ENCODE assay signal across 24 mouse cellular contexts in the genomic region with DNA sequence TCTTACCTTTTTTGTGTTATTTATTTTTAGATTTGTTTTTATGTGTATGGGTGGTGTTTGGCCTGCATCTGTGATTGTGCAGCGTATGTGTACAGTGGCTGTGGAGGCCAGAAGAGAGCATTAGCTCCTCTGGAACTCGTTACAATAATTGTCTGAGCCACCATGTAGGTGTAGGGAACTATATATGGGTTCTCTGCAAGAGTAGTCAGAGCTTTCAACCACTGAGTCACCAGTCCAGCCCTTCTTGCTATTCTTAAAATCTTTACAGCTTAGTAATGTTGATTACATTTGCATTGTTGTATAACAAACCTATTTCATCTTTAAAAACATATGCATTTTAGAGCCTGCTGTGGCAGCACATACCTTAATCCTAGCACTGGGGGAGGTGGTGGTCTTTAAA. TPM values are rescaled to one million over a fixed set of nuclear protein-coding genes. Genes with fewer than 3 reads are reported as not detected.
DNase-seq lines count a peak whose midpoint lies in the region; TF ChIP-seq lines count a peak whose summit lies in the region.
"Had no signal": no experiment of that assay in that cellular context is flagged by ENCODE, and none has a peak within 500 bp of the region (broad histone marks: within the 10 kb centered on the region; RNA-seq: fewer than 3 reads in every experiment).

No protein-coding gene starts in this region.

- TF ChIP-seq POLR2A in embryonic fibroblast, embryonic 13.5 days (IDR thresholded peaks at IDR 0.05; ENCODE audit: low read depth, low read length): no peak

- peaks cover 20% of the 10 kb centered on the region for H3K4me1 ChIP-seq in embryonic fibroblast, embryonic 13.5 days (ENCODE audit: control insufficient read depth, insufficient read depth, low read length)
- H3K4me1 ChIP-seq: forebrain, embryonic 15.5 days; hindbrain, embryonic 12.5 days; hindbrain, embryonic 15.5 days had no signal

- TF ChIP-seq CTCF in embryonic fibroblast, embryonic 13.5 days (IDR thresholded peaks at IDR 0.05; ENCODE audit: borderline replicate concordance, insufficient read depth, low read length): no peak

- DNase-seq in left cerebral cortex, adult 11 months (ENCODE audit: low spot score): peak; percentile 27
- no peak for DNase-seq in left cerebral cortex, postnatal 36 days (ENCODE audit: low spot score in 2 of 2)
- peak; percentile 39 for DNase-seq in right cerebral cortex, adult 18-20 months
- no peak for DNase-seq in right cerebral cortex, postnatal 14 days
- DNase-seq in natural killer cell, adult 2 months (ENCODE audit: low spot score in 2 of 2): no peak
- DNase-seq in cerebellum, postnatal 4 days (ENCODE audit: low spot score in 2 of 2): no peak
- DNase-seq: adrenal gland, adult 2 months; adrenal gland, postnatal 14 days; B cell, adult 2 months; cerebellum, adult 11-12 months; cerebellum, adult 8-10 months; cerebellum, postnatal 10 days; cerebellum, postnatal 36 days; gastrocnemius, adult 2 months; gastrocnemius, postnatal 14 days; heart, adult 11 months had no signal

- no peak overlapping the region for H3K4me3 ChIP-seq in embryonic fibroblast, embryonic 13.5 days (ENCODE audit: insufficient read depth, low read length)
- H3K4me3 ChIP-seq: embryonic facial prominence, embryonic 12.5 days; embryonic facial prominence, embryonic 15.5 days; erythroblast, embryonic 14.5 days; forebrain, embryonic 12.5 days; forebrain, embryonic 15.5 days; gastrocnemius, adult 2 months; hindbrain, embryonic 12.5 days; hindbrain, embryonic 15.5 days had no signal

- peak overlapping the region; percentile 18; the same call in 1 of the 2 replicates for H3K27ac ChIP-seq in embryonic fibroblast, embryonic 13.5 days (ENCODE audit: insufficient read depth, low read length)
- H3K27ac ChIP-seq: embryonic facial prominence, embryonic 12.5 days; embryonic facial prominence, embryonic 15.5 days; forebrain, embryonic 12.5 days; forebrain, embryonic 15.5 days; gastrocnemius, adult 2 months; hindbrain, embryonic 12.5 days; hindbrain, embryonic 15.5 days had no signal

- intact Hi-C loops in left cerebral cortex, postnatal 36 days (cut with DNase I): no loop called here

RNA-seq across cellular contexts. Expression of gene Eif4e, which starts 20.7 kb away (rescaled TPM):
- 100 to 1,000 TPM; 175 to 183 TPM for total RNA-seq in left cerebral cortex, postnatal 36 days (2021)
- polyA plus RNA-seq in embryonic fibroblast, embryonic 13.5 days (2011; ENCODE audit: insufficient read length, low read depth, missing spikeins): 248 and 280 TPM in 2 replicates

RNA-seq across cellular contexts. Expression of gene Metap1, which starts 57.4 kb away (rescaled TPM):
- 10 to 100 TPM; 38.1 to 39.7 TPM for total RNA-seq in left cerebral cortex, postnatal 36 days (2021)
- 62.3 and 63.5 TPM in 2 replicates for polyA plus RNA-seq in embryonic fibroblast, embryonic 13.5 days (2011; ENCODE audit: insufficient read length, low read depth, missing spikeins)

Comparison
In these comparisons a context has a peak if more than half of its experiments do, and no peak if none do; other contexts are left out.
1. DNase-seq: peak in left cerebral cortex, adult 11 months (single experiment) and right cerebral cortex, adult 18-20 months (single experiment); none in left cerebral cortex, postnatal 36 days (0 of 2), right cerebral cortex, postnatal 14 days (single experiment), natural killer cell, adult 2 months (0 of 2) and cerebellum, postnatal 4 days (0 of 2).